Mouse (Mus musculus) liver, postnatal 0 days (tissue): ENCODE measurements around the gene Tmed6.

ENCODE experiments used
- CTCF ChIP-seq: sonication (generic); IDR thresholded peaks from 2 replicates; pipeline ENCODE4 v1.5.1; 2016; ENCODE audit warnings: antibody characterized with exemption, low read depth
- EP300 ChIP-seq: IDR thresholded peaks from 2 replicates; pipeline ENCODE4 v1.6.1; 2016; ENCODE audit warnings: antibody characterized with exemption, low read depth, mild to moderate bottlenecking

- TF ChIP-seq CTCF (no peak), EP300 (no peak)
Observed at GRCm38 (mm10) chr8:107062613-107063012, 2.8 kb downstream of the Tmed6 start.
